Mouse (Mus musculus) small intestine, adult 2 months (tissue): ENCODE data around the gene Syt17. TPM values are rescaled to one million over a fixed set of nuclear protein-coding genes. Genes with fewer than 3 reads are reported as not detected.
A peak's percentile ranks its signal among the peaks of the same experiment; 100 is the strongest.

ENCODE experiments used
- H3K27ac ChIP-seq: fragments of 200-500 bp; 2 replicates; pipeline ENCODE4 v1.5.1; 2012; ENCODE audit warnings: low read depth, low read length, control low read depth, inconsistent platforms; ENCODE audit not compliant: insufficient read depth
- H3K27me3 ChIP-seq: fragments of 200-500 bp; 2 replicates; pipeline ENCODE4 v1.6.1; 2012; ENCODE audit warnings: mild to moderate bottlenecking, moderate library complexity, low read length, inconsistent platforms; ENCODE audit not compliant: control insufficient read depth, insufficient read depth
- H3K36me3 ChIP-seq: fragments of 200-500 bp; 2 replicates; pipeline ENCODE4 v1.6.1; 2012; ENCODE audit warnings: mild to moderate bottlenecking, low read length, control low read depth, inconsistent platforms; ENCODE audit not compliant: control insufficient read depth, insufficient read depth
- H3K4me1 ChIP-seq: fragments of 200-500 bp; 2 replicates; pipeline ENCODE4 v1.6.1; 2012; ENCODE audit warnings: low read length, inconsistent platforms, mixed read lengths; ENCODE audit not compliant: control insufficient read depth, insufficient read depth, insufficient read length
- H3K4me3 ChIP-seq: fragments of 200-500 bp; 2 replicates; pipeline ENCODE4 v1.5.1; 2012; ENCODE audit warnings: low read depth, mild to moderate bottlenecking, control low read depth, inconsistent platforms, low read length, moderate library complexity
- CTCF ChIP-seq: fragments of 200-500 bp; IDR thresholded peaks from 2 replicates; pipeline ENCODE4 v1.5.1; 2012; ENCODE audit warnings: low read depth, mild to moderate bottlenecking, control low read depth, inconsistent platforms, low read length, moderate library complexity, mixed read lengths; ENCODE audit not compliant: insufficient replicate concordance, insufficient read length; ENCODE audit errors: extremely low read depth
- POLR2A ChIP-seq: fragments of 200-500 bp; IDR thresholded peaks from 2 replicates; pipeline ENCODE4 v1.6.1; 2012; ENCODE audit warnings: low read depth, mild to moderate bottlenecking, control low read depth, inconsistent platforms, low read length, moderate library complexity
- WGBS: fragments of 180-500 bp; shearing (Covaris S2); methylation state at CpG from one replicate; pipeline ENCODE4 v1.1.7; 2018; 5-methylcytosine and 5-hydroxymethylcytosine counted together
- polyA plus RNA-seq: library from polyadenylated mRNA; depleted of rRNA; stranded (reverse); fragments of >200 nt; gene quantifications from 2 replicates; pipeline ENCODE4 v1.2.3, GENCODE M21; 2012

Gene Syt17
- polyA plus RNA-seq, 1 experiment: 2.9 TPM

- H3K4me1 ChIP-seq: peaks cover 30% of the 10 kb centered on the region
- WGBS: 13% methylated on average over 8 of the region's 8 CpGs
- H3K36me3 ChIP-seq: peaks cover 18% of the 10 kb centered on the region
- H3K4me3 ChIP-seq: peak overlapping the region; percentile 28
- no peaks in the 10 kb centered on the region for H3K27me3 ChIP-seq
- peak overlapping the region; percentile 17; the same call in 1 of the 2 replicates for H3K27ac ChIP-seq
- 0 out of 2 replicates have a peak, but pooled peaks have one; percentile 4 for TF ChIP-seq CTCF
- no peak for TF ChIP-seq POLR2A
Observed at GRCm38 (mm10) chr7:118488060-118488664, 40.1 kb upstream of the Syt17 start.

- peaks cover 27% of the 10 kb centered on the region for H3K4me1 ChIP-seq
- 68% methylated on average over 5 of the region's 5 CpGs for WGBS
- H3K27me3 ChIP-seq: no peaks in the 10 kb centered on the region
- no peak overlapping the region for H3K4me3 ChIP-seq
- no peak for TF ChIP-seq CTCF
- no peak for TF ChIP-seq POLR2A
- H3K27ac ChIP-seq: no peak overlapping the region
- H3K36me3 ChIP-seq: peaks cover 18% of the 10 kb centered on the region
Observed at GRCm38 (mm10) chr7:118486917-118487316, 38.9 kb upstream of the Syt17 start.

- no peak overlapping the region for H3K4me3 ChIP-seq
- H3K27me3 ChIP-seq: no peaks in the 10 kb centered on the region
- no peak overlapping the region for H3K27ac ChIP-seq
- TF ChIP-seq CTCF (no peak), POLR2A (no peak)
- 73% methylated on average over 1 of the region's 1 CpGs for WGBS
- peaks cover 20% of the 10 kb centered on the region; the same call in 1 of the 2 replicates for H3K4me1 ChIP-seq
- H3K36me3 ChIP-seq: peaks cover 7% of the 10 kb centered on the region
Observed at GRCm38 (mm10) chr7:118483996-118484395, 36.0 kb upstream of the Syt17 start.

- WGBS: 94% methylated on average over 2 of the region's 2 CpGs
- peak overlapping the region; percentile 23; the same call in 1 of the 2 replicates for H3K27ac ChIP-seq
- no peak overlapping the region for H3K4me3 ChIP-seq
- peaks cover 7% of the 10 kb centered on the region for H3K36me3 ChIP-seq
- no peaks in the 10 kb centered on the region for H3K27me3 ChIP-seq
- TF ChIP-seq CTCF (no peak), POLR2A (no peak)
- H3K4me1 ChIP-seq: peaks cover 14% of the 10 kb centered on the region; the same call in 1 of the 2 replicates
Observed at GRCm38 (mm10) chr7:118482001-118482400, 34.0 kb upstream of the Syt17 start.

GRCm38 (mm10) chr7:118481047-118481810 is 33.2 kb upstream of the Syt17 start:
- WGBS: 41% methylated on average over 10 of the region's 10 CpGs
- Histone ChIP-seq H3K27ac (peak overlapping the region; percentile 21), H3K36me3 (peaks cover 7% of the 10 kb centered on the region)

GRCm38 (mm10) chr7:118480160-118480709 is 32.2 kb upstream of the Syt17 start:
- Histone ChIP-seq H3K27me3 (no peaks in the 10 kb centered on the region), H3K27ac (peak overlapping the region; percentile 4), H3K4me3 (no peak overlapping the region), H3K36me3 (peaks cover 4% of the 10 kb centered on the region), H3K4me1 (peaks cover 14% of the 10 kb centered on the region; the same call in 1 of the 2 replicates)
- TF ChIP-seq POLR2A (no peak), CTCF (no peak)
- WGBS: 86% methylated on average over 9 of the region's 9 CpGs

More at GRCm38 (mm10) chr7:118481047-118481810, 33.2 kb upstream of the Syt17 start:
- no peak for TF ChIP-seq CTCF
- TF ChIP-seq POLR2A: no peak
- H3K4me3 ChIP-seq: no peak overlapping the region
- H3K27me3 ChIP-seq: no peaks in the 10 kb centered on the region
- peaks cover 14% of the 10 kb centered on the region; the same call in 1 of the 2 replicates for H3K4me1 ChIP-seq
